Mouse (Mus musculus): ENCODE measurements around the gene Rnasek. TPM values are rescaled to one million over a fixed set of nuclear protein-coding genes. Genes with fewer than 3 reads are reported as not detected.

Gene Rnasek
- polyA plus RNA-seq, 1 experiment from 2014 or later = 227 TPM

- Histone ChIP-seq H3K27ac (no peak overlapping the region), H3K4me3 (no peak overlapping the region), H3K4me1 (peaks cover 42% of the 10 kb centered on the region), H3K4me2 (no peak overlapping the region), H3K9me3 (replicated peaks) (no peaks in the 10 kb centered on the region), H3K9ac (no peak overlapping the region), H3K36me3 (ENCODE audit: poor library complexity, severe bottlenecking) (peaks cover 20% of the 10 kb centered on the region), H3K27me3 (peaks cover 16% of the 10 kb centered on the region)
- WGBS = 93% methylated on average over 8 of the region's 8 CpGs
- no peak for ATAC-seq
These were observed 5.1 kb downstream of the Rnasek start for GRCm38 (mm10) chr11:70234497-70234896.

- Histone ChIP-seq H3K4me1 (peaks cover 44% of the 10 kb centered on the region), H3K9me3 (replicated peaks) (no peaks in the 10 kb centered on the region), H3K4me2 (no peak overlapping the region), H3K9ac (no peak overlapping the region), H3K27me3 (peaks cover 20% of the 10 kb centered on the region), H3K36me3 (ENCODE audit: poor library complexity, severe bottlenecking) (peaks cover 20% of the 10 kb centered on the region), H3K27ac (no peak overlapping the region), H3K4me3 (no peak overlapping the region)
- no peak for ATAC-seq
- WGBS = 50% methylated on average over 5 of the region's 5 CpGs
These were observed 5.6 kb downstream of the Rnasek start for GRCm38 (mm10) chr11:70234037-70234436.

DNA sequence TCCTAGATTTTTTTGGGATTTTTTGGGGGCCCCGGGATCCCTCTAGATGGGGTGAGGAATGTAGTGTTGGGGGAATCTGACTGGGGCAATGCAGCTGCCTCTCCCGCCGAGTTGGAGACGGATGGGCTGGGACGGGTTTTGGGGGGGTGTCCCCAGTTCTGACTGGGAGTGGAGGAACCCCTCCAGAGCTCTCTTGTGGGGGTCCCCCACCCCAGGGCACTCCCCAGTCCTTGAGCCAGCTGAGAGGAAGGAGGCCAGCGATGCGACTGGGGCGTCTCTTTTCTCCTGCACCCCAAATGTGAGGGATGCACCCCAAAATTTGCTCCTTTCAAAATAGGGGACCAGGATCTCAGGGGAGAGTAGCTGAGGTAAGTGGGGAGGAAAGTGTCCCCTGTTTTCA is 6.6 kb downstream of the Rnasek start:
- WGBS = 33% methylated on average over 8 of the region's 8 CpGs
- H3K27me3 ChIP-seq = peaks cover 31% of the 10 kb centered on the region
- H3K27ac ChIP-seq = no peak overlapping the region
- H3K4me3 ChIP-seq = peak overlapping the region; percentile 31; the same call in 1 of the 2 replicates
- no peak for ATAC-seq
- H3K4me2 ChIP-seq = peak overlapping the region; percentile 60
- no peaks in the 10 kb centered on the region for H3K9me3 ChIP-seq (replicated peaks)
- peaks cover 44% of the 10 kb centered on the region for H3K4me1 ChIP-seq
- H3K36me3 ChIP-seq (ENCODE audit: poor library complexity, severe bottlenecking) = peaks cover 20% of the 10 kb centered on the region
- peak overlapping the region; percentile 65 for H3K9ac ChIP-seq

DNA sequence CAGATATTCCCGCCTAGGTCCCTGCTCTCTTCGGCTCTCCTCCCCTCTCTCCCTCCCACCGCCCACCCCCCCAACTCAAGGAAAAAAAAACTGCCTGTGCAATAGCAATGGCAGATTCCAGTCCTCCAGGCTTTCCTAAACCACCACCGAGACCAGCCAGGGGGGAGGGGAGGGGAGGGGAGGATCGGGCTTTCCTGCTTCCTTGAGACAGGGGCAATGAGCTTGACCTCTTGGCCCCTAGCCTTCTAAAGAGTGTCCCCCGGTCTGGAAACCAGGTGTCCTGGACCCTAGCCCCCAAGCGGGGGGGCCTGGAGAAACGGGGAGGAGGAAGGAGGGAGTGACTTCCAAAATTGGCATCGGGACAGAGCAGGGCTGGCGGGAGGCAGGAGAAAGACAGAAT is 7.1 kb downstream of the Rnasek start:
- Histone ChIP-seq H3K36me3 (ENCODE audit: poor library complexity, severe bottlenecking) (peaks cover 20% of the 10 kb centered on the region), H3K4me1 (peaks cover 48% of the 10 kb centered on the region), H3K27ac (no peak overlapping the region), H3K9ac (peak overlapping the region; percentile 65), H3K4me3 (peak overlapping the region; percentile 31), H3K9me3 (replicated peaks) (no peaks in the 10 kb centered on the region), H3K27me3 (peaks cover 35% of the 10 kb centered on the region), H3K4me2 (peak overlapping the region; percentile 60)
- no peak for ATAC-seq
- WGBS = 9% methylated on average over 10 of the region's 10 CpGs

GRCm38 (mm10) chr11:70230239-70230727 is 9.4 kb downstream of the Rnasek start:
- Histone ChIP-seq H3K27me3 (peaks cover 58% of the 10 kb centered on the region), H3K9me3 (replicated peaks) (no peaks in the 10 kb centered on the region), H3K27ac (no peak overlapping the region), H3K4me2 (peak overlapping the region; percentile 54), H3K4me3 (peak overlapping the region; percentile 13), H3K4me1 (peaks cover 52% of the 10 kb centered on the region), H3K9ac (no peak overlapping the region), H3K36me3 (ENCODE audit: poor library complexity, severe bottlenecking) (peaks cover 12% of the 10 kb centered on the region)
- 2% methylated on average over 32 of the region's 32 CpGs for WGBS
- ATAC-seq = peak; percentile 31; the same call in 1 of the 2 replicates

- H3K27ac ChIP-seq = no peak within 1 kb of the TSS
- H3K4me3 ChIP-seq = peak within 1 kb of the TSS; percentile 30
- no peaks in the 10 kb centered on the region for H3K9me3 ChIP-seq (replicated peaks)
- peak within 1 kb of the TSS; percentile 48 for H3K9ac ChIP-seq
- H3K4me2 ChIP-seq = peak within 1 kb of the TSS; percentile 54
- peaks cover 66% of the 10 kb centered on the region for H3K27me3 ChIP-seq
- H3K36me3 ChIP-seq (ENCODE audit: poor library complexity, severe bottlenecking) = peaks cover 4% of the 10 kb centered on the region
- no peak for ATAC-seq
- peaks cover 52% of the 10 kb centered on the region for H3K4me1 ChIP-seq
- WGBS = 2% methylated on average over 39 of the region's 39 CpGs
These were observed 10.2 kb downstream of the Rnasek start, which contains the start of gene Bcl6b for GRCm38 (mm10) chr11:70229260-70230010. Gene Bcl6b (minus strand): TSS chr11:70229798.

GRCm38 (mm10) chr11:70228828-70229227 is 10.8 kb downstream of the Rnasek start:
- Histone ChIP-seq H3K4me1 (peaks cover 52% of the 10 kb centered on the region), H3K4me2 (peak overlapping the region; percentile 54), H3K4me3 (peak overlapping the region; percentile 30), H3K9me3 (replicated peaks) (no peaks in the 10 kb centered on the region), H3K36me3 (ENCODE audit: poor library complexity, severe bottlenecking) (no peaks in the 10 kb centered on the region), H3K27me3 (peaks cover 72% of the 10 kb centered on the region), H3K27ac (no peak overlapping the region), H3K9ac (peak overlapping the region; percentile 48)
- peak; percentile 63; the same call in 1 of the 2 replicates for ATAC-seq
- under 1% methylated on average over 19 of the region's 19 CpGs for WGBS

- Histone ChIP-seq H3K9ac (no peak overlapping the region), H3K4me3 (0 out of 2 replicates have a peak overlapping the region, but pooled peaks have one; percentile 30), H3K9me3 (replicated peaks) (no peaks in the 10 kb centered on the region), H3K4me2 (peak overlapping the region; percentile 54), H3K36me3 (ENCODE audit: poor library complexity, severe bottlenecking) (no peaks in the 10 kb centered on the region), H3K4me1 (peaks cover 48% of the 10 kb centered on the region), H3K27me3 (peaks cover 72% of the 10 kb centered on the region), H3K27ac (no peak overlapping the region)
- 85% methylated on average over 4 of the region's 4 CpGs for whole genome bisulfite sequencing
- ATAC-seq = no peak
These were observed 11.9 kb downstream of the Rnasek start for GRCm38 (mm10) chr11:70227661-70228245.

- Histone ChIP-seq H3K36me3 (ENCODE audit: poor library complexity, severe bottlenecking) (no peaks in the 10 kb centered on the region), H3K4me1 (peaks cover 46% of the 10 kb centered on the region), H3K9me3 (replicated peaks) (no peaks in the 10 kb centered on the region), H3K4me2 (peak overlapping the region; percentile 54), H3K4me3 (peak overlapping the region; percentile 26), H3K27me3 (peaks cover 72% of the 10 kb centered on the region), H3K27ac (no peak overlapping the region), H3K9ac (peak overlapping the region; percentile 43; the same call in 1 of the 2 replicates)
- ATAC-seq = no peak
- WGBS = 34% methylated on average over 5 of the region's 5 CpGs
These were observed 12.5 kb downstream of the Rnasek start for GRCm38 (mm10) chr11:70227126-70227525.

DNA sequence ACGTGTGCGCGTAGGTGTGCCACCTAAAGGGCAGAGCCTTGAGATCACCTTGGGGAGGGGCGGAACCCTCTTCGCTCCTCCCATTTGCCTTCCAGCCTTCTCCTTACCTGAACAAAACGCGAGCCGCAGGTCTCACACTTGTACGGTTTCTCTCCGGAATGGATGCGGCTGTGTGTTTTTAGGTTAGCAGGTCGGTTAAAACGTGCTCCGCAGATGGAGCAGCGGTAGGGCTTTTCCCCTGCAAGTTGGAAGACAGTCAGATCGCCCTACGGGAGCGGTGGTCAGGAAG is 13.1 kb downstream of the Rnasek start:
- Histone ChIP-seq H3K27me3 (peaks cover 71% of the 10 kb centered on the region), H3K9me3 (replicated peaks) (no peaks in the 10 kb centered on the region), H3K4me2 (peak overlapping the region; percentile 54), H3K9ac (peak overlapping the region; percentile 43), H3K4me3 (peak overlapping the region; percentile 26), H3K36me3 (ENCODE audit: poor library complexity, severe bottlenecking) (no peaks in the 10 kb centered on the region), H3K4me1 (peaks cover 51% of the 10 kb centered on the region), H3K27ac (no peak overlapping the region)
- whole genome bisulfite sequencing = 6% methylated on average over 18 of the region's 18 CpGs
- ATAC-seq = no peak

GRCm38 (mm10) chr11:70225798-70226601 is 13.6 kb downstream of the Rnasek start:
- no peaks in the 10 kb centered on the region for H3K36me3 ChIP-seq (ENCODE audit: poor library complexity, severe bottlenecking)
- peaks cover 68% of the 10 kb centered on the region for H3K27me3 ChIP-seq
- peak overlapping the region; percentile 43 for H3K9ac ChIP-seq
- no peaks in the 10 kb centered on the region for H3K9me3 ChIP-seq (replicated peaks)
- no peak overlapping the region for H3K27ac ChIP-seq
- peaks cover 55% of the 10 kb centered on the region for H3K4me1 ChIP-seq
- peak overlapping the region; percentile 54 for H3K4me2 ChIP-seq
- 16% methylated on average over 27 of the region's 27 CpGs for WGBS
- peak overlapping the region; percentile 26 for H3K4me3 ChIP-seq
- ATAC-seq = no peak

GRCm38 (mm10) chr11:70223724-70224123 is 15.9 kb downstream of the Rnasek start:
- H3K4me3 ChIP-seq = no peak overlapping the region
- no peaks in the 10 kb centered on the region for H3K36me3 ChIP-seq (ENCODE audit: poor library complexity, severe bottlenecking)
- no peak overlapping the region for H3K9ac ChIP-seq
- H3K27me3 ChIP-seq = peaks cover 48% of the 10 kb centered on the region
- H3K27ac ChIP-seq = no peak overlapping the region
- peaks cover 57% of the 10 kb centered on the region for H3K4me1 ChIP-seq
- H3K4me2 ChIP-seq = no peak overlapping the region
- 85% methylated on average over 9 of the region's 9 CpGs for WGBS
- ATAC-seq = no peak
- no peaks in the 10 kb centered on the region for H3K9me3 ChIP-seq (replicated peaks)
